Mouse (Mus musculus): Measurements from ENCODE around the gene Fibcd1. TPM values are rescaled to one million over a fixed set of nuclear protein-coding genes. Genes with fewer than 3 reads are reported as not detected.

Gene Fibcd1
- polyA plus RNA-seq, 1 experiment from 2014 or later: 0.04 TPM

- 68% methylated on average over 14 of the region's 14 CpGs for WGBS (ENCODE audit: insufficient replicate concordance)
- H3K9ac ChIP-seq (ENCODE audit: low read depth, low read length): no peak overlapping the region
- H3K9me3 ChIP-seq (replicated peaks; ENCODE audit: control insufficient read depth, low read length): no peaks in the 10 kb centered on the region
- peaks cover 16% of the 10 kb centered on the region for H3K27me3 ChIP-seq (ENCODE audit: control insufficient read depth, insufficient read depth, low read depth, low read length)
- no peak overlapping the region for H3K27ac ChIP-seq (ENCODE audit: low read length)
- H3K4me3 ChIP-seq (ENCODE audit: low read depth, low read length): no peak overlapping the region
- ATAC-seq (ENCODE audit: low read depth): no peak
- H3K36me3 ChIP-seq (ENCODE audit: control insufficient read depth, insufficient read depth): no peaks in the 10 kb centered on the region
- H3K4me1 ChIP-seq (ENCODE audit: control insufficient read depth, low read depth, low read length): peaks cover 2% of the 10 kb centered on the region
- H3K4me2 ChIP-seq (ENCODE audit: low read depth, low read length): no peak overlapping the region
These were observed 19.4 kb downstream of the Fibcd1 start for GRCm38 (mm10) chr2:31826094-31827085.

- Histone ChIP-seq H3K27me3 (ENCODE audit: control insufficient read depth, insufficient read depth, low read depth, low read length) (peaks cover 16% of the 10 kb centered on the region), H3K4me1 (ENCODE audit: control insufficient read depth, low read depth, low read length) (peaks cover 2% of the 10 kb centered on the region), H3K27ac (ENCODE audit: low read length) (no peak overlapping the region), H3K36me3 (ENCODE audit: control insufficient read depth, insufficient read depth) (no peaks in the 10 kb centered on the region), H3K9ac (ENCODE audit: low read depth, low read length) (no peak overlapping the region), H3K4me3 (ENCODE audit: low read depth, low read length) (no peak overlapping the region), H3K4me2 (ENCODE audit: low read depth, low read length) (no peak overlapping the region), H3K9me3 (replicated peaks; ENCODE audit: control insufficient read depth, low read length) (no peaks in the 10 kb centered on the region)
- peak; percentile 58; the same call in 1 of the 2 replicates for ATAC-seq (ENCODE audit: low read depth)
- WGBS (ENCODE audit: insufficient replicate concordance): 32% methylated on average over 16 of the region's 16 CpGs
These were observed 20.3 kb downstream of the Fibcd1 start for GRCm38 (mm10) chr2:31825469-31825911.

GRCm38 (mm10) chr2:31823933-31824730, 21.7 kb downstream of the Fibcd1 start:
- Histone ChIP-seq H3K27ac (ENCODE audit: low read length) (no peak overlapping the region), H3K4me2 (ENCODE audit: low read depth, low read length) (no peak overlapping the region), H3K27me3 (ENCODE audit: control insufficient read depth, insufficient read depth, low read depth, low read length) (peaks cover 16% of the 10 kb centered on the region), H3K4me1 (ENCODE audit: control insufficient read depth, low read depth, low read length) (peaks cover 2% of the 10 kb centered on the region), H3K36me3 (ENCODE audit: control insufficient read depth, insufficient read depth) (no peaks in the 10 kb centered on the region), H3K4me3 (ENCODE audit: low read depth, low read length) (no peak overlapping the region), H3K9ac (ENCODE audit: low read depth, low read length) (no peak overlapping the region), H3K9me3 (replicated peaks; ENCODE audit: control insufficient read depth, low read length) (no peaks in the 10 kb centered on the region)
- WGBS (ENCODE audit: insufficient replicate concordance): 74% methylated on average over 12 of the region's 15 CpGs
- no peak for ATAC-seq (ENCODE audit: low read depth)

- Histone ChIP-seq H3K4me2 (ENCODE audit: low read depth, low read length) (no peak overlapping the region), H3K9ac (ENCODE audit: low read depth, low read length) (no peak overlapping the region), H3K36me3 (ENCODE audit: control insufficient read depth, insufficient read depth) (no peaks in the 10 kb centered on the region), H3K27me3 (ENCODE audit: control insufficient read depth, insufficient read depth, low read depth, low read length) (peaks cover 16% of the 10 kb centered on the region), H3K4me1 (ENCODE audit: control insufficient read depth, low read depth, low read length) (peaks cover 2% of the 10 kb centered on the region), H3K9me3 (replicated peaks; ENCODE audit: control insufficient read depth, low read length) (no peaks in the 10 kb centered on the region), H3K4me3 (ENCODE audit: low read depth, low read length) (peak overlapping the region; percentile 19; the same call in 1 of the 2 replicates), H3K27ac (ENCODE audit: low read length) (no peak overlapping the region)
- 20% methylated on average over 39 of the region's 39 CpGs for WGBS (ENCODE audit: insufficient replicate concordance)
- no peak for ATAC-seq (ENCODE audit: low read depth)
These were observed 23.1 kb downstream of the Fibcd1 start for GRCm38 (mm10) chr2:31822524-31823371.

GRCm38 (mm10) chr2:31815367-31815766, 30.4 kb downstream of the Fibcd1 start:
- H3K4me2 ChIP-seq (ENCODE audit: low read depth, low read length): no peak overlapping the region
- WGBS (ENCODE audit: insufficient replicate concordance): 18% methylated on average over 5 of the region's 5 CpGs
- ATAC-seq (ENCODE audit: low read depth): no peak

GRCm38 (mm10) chr2:31814699-31815098, 31.1 kb downstream of the Fibcd1 start:
- no peaks in the 10 kb centered on the region for H3K36me3 ChIP-seq (ENCODE audit: control insufficient read depth, insufficient read depth)
- H3K4me1 ChIP-seq (ENCODE audit: control insufficient read depth, low read depth, low read length): no peaks in the 10 kb centered on the region

More at GRCm38 (mm10) chr2:31815367-31815766, 30.4 kb downstream of the Fibcd1 start:
- peaks cover 3% of the 10 kb centered on the region; the same call in 1 of the 2 replicates for H3K27me3 ChIP-seq (ENCODE audit: control insufficient read depth, insufficient read depth, low read depth, low read length)
- H3K9me3 ChIP-seq (replicated peaks; ENCODE audit: control insufficient read depth, low read length): no peaks in the 10 kb centered on the region
- H3K4me1 ChIP-seq (ENCODE audit: control insufficient read depth, low read depth, low read length): no peaks in the 10 kb centered on the region
- H3K4me3 ChIP-seq (ENCODE audit: low read depth, low read length): no peak overlapping the region
- no peak overlapping the region for H3K27ac ChIP-seq (ENCODE audit: low read length)
- H3K9ac ChIP-seq (ENCODE audit: low read depth, low read length): no peak overlapping the region
- H3K36me3 ChIP-seq (ENCODE audit: control insufficient read depth, insufficient read depth): no peaks in the 10 kb centered on the region

GRCm38 (mm10) chr2:31813641-31814040, 32.2 kb downstream of the Fibcd1 start:
- H3K27ac ChIP-seq (ENCODE audit: low read length): no peak overlapping the region
- ATAC-seq (ENCODE audit: low read depth): no peak
- no peak overlapping the region for H3K4me2 ChIP-seq (ENCODE audit: low read depth, low read length)
- H3K9me3 ChIP-seq (replicated peaks; ENCODE audit: control insufficient read depth, low read length): no peaks in the 10 kb centered on the region
- peaks cover 2% of the 10 kb centered on the region; the same call in 1 of the 2 replicates for H3K4me1 ChIP-seq (ENCODE audit: control insufficient read depth, low read depth, low read length)
- peaks cover 8% of the 10 kb centered on the region for H3K27me3 ChIP-seq (ENCODE audit: control insufficient read depth, insufficient read depth, low read depth, low read length)
- 59% methylated on average over 4 of the region's 4 CpGs for WGBS (ENCODE audit: insufficient replicate concordance)
- no peaks in the 10 kb centered on the region for H3K36me3 ChIP-seq (ENCODE audit: control insufficient read depth, insufficient read depth)
- no peak overlapping the region for H3K9ac ChIP-seq (ENCODE audit: low read depth, low read length)
- H3K4me3 ChIP-seq (ENCODE audit: low read depth, low read length): no peak overlapping the region

More at GRCm38 (mm10) chr2:31814699-31815098, 31.1 kb downstream of the Fibcd1 start:
- ATAC-seq (ENCODE audit: low read depth): no peak
- WGBS (ENCODE audit: insufficient replicate concordance): 55% methylated on average over 7 of the region's 7 CpGs
- Histone ChIP-seq H3K27me3 (ENCODE audit: control insufficient read depth, insufficient read depth, low read depth, low read length) (peaks cover 8% of the 10 kb centered on the region), H3K9ac (ENCODE audit: low read depth, low read length) (no peak overlapping the region), H3K4me3 (ENCODE audit: low read depth, low read length) (no peak overlapping the region), H3K4me2 (ENCODE audit: low read depth, low read length) (no peak overlapping the region), H3K9me3 (replicated peaks; ENCODE audit: control insufficient read depth, low read length) (no peaks in the 10 kb centered on the region), H3K27ac (ENCODE audit: low read length) (no peak overlapping the region)
